Mouse (Mus musculus) hindbrain, embryonic 12.5 days (tissue): Measurements from ENCODE around the gene Spred2. TPM values are rescaled to one million over a fixed set of nuclear protein-coding genes. Genes with fewer than 3 reads are reported as not detected.
"Not testable (repeated sequence)": the region's sequence is repeated elsewhere in the genome, so short reads cannot be mapped to it uniquely, and the experiment has no call there.

ENCODE experiments used
- ATAC-seq: fragments of 200-750 bp; cut with Nextera tagmentation; 2 replicates; pipeline ENCODE4 v1.8.0; 2017; ENCODE audit warnings: moderate TSS enrichment; ENCODE audit not compliant: low FRiP score
- H3K27ac ChIP-seq: fragments of 300-500 bp; sonication (generic); 2 replicates; pipeline ENCODE4 v1.5.1; 2016; ENCODE audit warnings: mild to moderate bottlenecking
- H3K27me3 ChIP-seq: fragments of 300-500 bp; sonication (generic); 2 replicates; pipeline ENCODE4 v1.6.1; 2016; ENCODE audit warnings: mild to moderate bottlenecking
- H3K36me3 ChIP-seq: fragments of 300-500 bp; sonication (generic); 2 replicates; pipeline ENCODE4 v1.6.1; 2016; ENCODE audit warnings: mild to moderate bottlenecking
- H3K4me1 ChIP-seq: fragments of 300-500 bp; sonication (generic); 2 replicates; pipeline ENCODE4 v1.6.1; 2016
- H3K4me2 ChIP-seq: fragments of 300-500 bp; sonication (generic); replicated peaks from 2 replicates; pipeline ENCODE4 v1.6.1; 2016; ENCODE audit warnings: mild to moderate bottlenecking
- H3K4me3 ChIP-seq: fragments of 300-500 bp; sonication (generic); 2 replicates; pipeline ENCODE4 v1.5.1; 2016; ENCODE audit warnings: mild to moderate bottlenecking
- H3K9ac ChIP-seq: fragments of 300-500 bp; sonication (generic); 2 replicates; pipeline ENCODE4 v1.6.1; 2016; ENCODE audit warnings: mild to moderate bottlenecking, moderate library complexity
- H3K9me3 ChIP-seq: fragments of 300-500 bp; sonication (generic); replicated peaks from 2 replicates; pipeline ENCODE4 v1.6.1; 2016; ENCODE audit warnings: mild to moderate bottlenecking
- WGBS: fragments of 180-500 bp; shearing (Covaris S2); methylation state at CpG from one replicate; pipeline ENCODE4 v1.1.7; 2016; 5-methylcytosine and 5-hydroxymethylcytosine counted together
- polyA plus RNA-seq: library from polyadenylated mRNA; unstranded; fragments of >200 nt; fragmentation: Nextera tagmentation; extraction: Ambion mirVana; gene quantifications from 2 replicates; pipeline ENCODE4 v1.2.1, GENCODE M21; 2016

Gene Spred2
- polyA plus RNA-seq, 1 experiment from 2014 or later, result 6.8 TPM

GRCm38 (mm10) chr11:20020720-20021119 is 96.5 kb downstream of the Spred2 start:
- Histone ChIP-seq H3K9ac (no peak overlapping the region), H3K27ac (no peak overlapping the region), H3K27me3 (no peaks in the 10 kb centered on the region), H3K4me3 (no peak overlapping the region), H3K4me1 (no peaks in the 10 kb centered on the region), H3K36me3 (peaks cover 54% of the 10 kb centered on the region), H3K4me2 (no peak overlapping the region), H3K9me3 (peaks cover 35% of the 10 kb centered on the region)
- 98% methylated on average over 35 of the region's 35 CpGs for WGBS
- no peak for ATAC-seq

- Histone ChIP-seq H3K4me1 (no peaks in the 10 kb centered on the region), H3K9ac (no peak overlapping the region), H3K9me3 (peaks cover 35% of the 10 kb centered on the region), H3K27ac (no peak overlapping the region), H3K27me3 (no peaks in the 10 kb centered on the region), H3K4me3 (no peak overlapping the region), H3K36me3 (peaks cover 52% of the 10 kb centered on the region), H3K4me2 (no peak overlapping the region)
- WGBS, result 90% methylated on average over 2 of the region's 2 CpGs
- ATAC-seq, result no peak
Measured at GRCm38 (mm10) chr11:20022462-20022861, 98.3 kb downstream of the Spred2 start.

GRCm38 (mm10) chr11:20022911-20023482 is 98.8 kb downstream of the Spred2 start:
- WGBS, result 88% methylated on average over 14 of the region's 14 CpGs
- no peak overlapping the region for H3K4me3 ChIP-seq
- H3K4me2 ChIP-seq, result no peak overlapping the region
- H3K36me3 ChIP-seq, result peaks cover 48% of the 10 kb centered on the region
- H3K27me3 ChIP-seq, result no peaks in the 10 kb centered on the region
- H3K9ac ChIP-seq, result no peak overlapping the region
- H3K27ac ChIP-seq, result no peak overlapping the region
- ATAC-seq, result no peak
- H3K4me1 ChIP-seq, result no peaks in the 10 kb centered on the region
- peaks cover 34% of the 10 kb centered on the region for H3K9me3 ChIP-seq

GRCm38 (mm10) chr11:20025899-20026298 is 101.7 kb downstream of the Spred2 start:
- peaks cover 6% of the 10 kb centered on the region for H3K9me3 ChIP-seq
- H3K27ac ChIP-seq, result no peak overlapping the region
- no peak for ATAC-seq
- H3K4me2 ChIP-seq, result no peak overlapping the region
- no peak overlapping the region for H3K4me3 ChIP-seq
- no peaks in the 10 kb centered on the region for H3K4me1 ChIP-seq
- H3K27me3 ChIP-seq, result no peaks in the 10 kb centered on the region
- peaks cover 19% of the 10 kb centered on the region for H3K36me3 ChIP-seq
- H3K9ac ChIP-seq, result no peak overlapping the region
- 59% methylated on average over 11 of the region's 11 CpGs for WGBS

- no peaks in the 10 kb centered on the region for H3K4me1 ChIP-seq
- no peak for ATAC-seq
- no peak overlapping the region for H3K4me2 ChIP-seq
- H3K27ac ChIP-seq, result no peak overlapping the region
- no peak overlapping the region for H3K9ac ChIP-seq
- 83% methylated on average over 9 of the region's 9 CpGs for WGBS
- peaks cover 4% of the 10 kb centered on the region; the same call in 1 of the 2 replicates for H3K9me3 ChIP-seq
- no peaks in the 10 kb centered on the region for H3K27me3 ChIP-seq
- H3K36me3 ChIP-seq, result 0 out of 2 replicates have a peak, but pooled peaks cover 6% of the 10 kb centered on the region
- H3K4me3 ChIP-seq, result no peak overlapping the region
Measured at GRCm38 (mm10) chr11:20027719-20028118, 103.5 kb downstream of the Spred2 start.

- ATAC-seq, result no peak
- no peak overlapping the region for H3K4me3 ChIP-seq
- H3K4me2 ChIP-seq, result no peak overlapping the region
- H3K36me3 ChIP-seq, result 0 out of 2 replicates have a peak, but pooled peaks cover 3% of the 10 kb centered on the region
- no peaks in the 10 kb centered on the region for H3K4me1 ChIP-seq
- 86% methylated on average over 6 of the region's 6 CpGs for WGBS
- peaks cover 4% of the 10 kb centered on the region; the same call in 1 of the 2 replicates for H3K9me3 ChIP-seq
- no peak overlapping the region for H3K9ac ChIP-seq
- H3K27me3 ChIP-seq, result no peaks in the 10 kb centered on the region
- no peak overlapping the region for H3K27ac ChIP-seq
Measured at GRCm38 (mm10) chr11:20028396-20028795, 104.2 kb downstream of the Spred2 start.

GRCm38 (mm10) chr11:20029014-20029413 is 104.8 kb downstream of the Spred2 start:
- no peak overlapping the region for H3K9ac ChIP-seq
- H3K36me3 ChIP-seq, result 0 out of 2 replicates have a peak, but pooled peaks cover 3% of the 10 kb centered on the region
- ATAC-seq, result no peak
- H3K27ac ChIP-seq, result no peak overlapping the region
- H3K4me1 ChIP-seq, result no peaks in the 10 kb centered on the region
- H3K4me3 ChIP-seq, result no peak overlapping the region
- 95% methylated on average over 4 of the region's 4 CpGs for WGBS
- peaks cover 4% of the 10 kb centered on the region; the same call in 1 of the 2 replicates for H3K9me3 ChIP-seq
- no peaks in the 10 kb centered on the region for H3K27me3 ChIP-seq
- no peak overlapping the region for H3K4me2 ChIP-seq

GRCm38 (mm10) chr11:20030973-20031372 is 106.8 kb downstream of the Spred2 start:
- not testable (repeated sequence) for H3K4me1 ChIP-seq, H3K9ac ChIP-seq, H3K9me3 ChIP-seq, H3K36me3 ChIP-seq, ATAC-seq, H3K4me3 ChIP-seq, H3K4me2 ChIP-seq, H3K27ac ChIP-seq, H3K27me3 ChIP-seq
- WGBS, result 88% methylated on average over 5 of the region's 5 CpGs

GRCm38 (mm10) chr11:20031536-20031935 is 107.4 kb downstream of the Spred2 start:
- Histone ChIP-seq H3K27me3 (no peaks in the 10 kb centered on the region), H3K9ac (no peak overlapping the region), H3K9me3 (peaks cover 4% of the 10 kb centered on the region; the same call in 1 of the 2 replicates), H3K36me3 (no peaks in the 10 kb centered on the region), H3K27ac (no peak overlapping the region), H3K4me3 (no peak overlapping the region), H3K4me2 (no peak overlapping the region), H3K4me1 (no peaks in the 10 kb centered on the region; the same call in 1 of the 2 replicates)
- 33% methylated on average over 8 of the region's 8 CpGs for WGBS
- ATAC-seq, result no peak

- no peak overlapping the region for H3K4me3 ChIP-seq
- 81% methylated on average over 6 of the region's 6 CpGs for WGBS
- no peak overlapping the region for H3K4me2 ChIP-seq
Measured at GRCm38 (mm10) chr11:20033541-20034160, 109.5 kb downstream of the Spred2 start.

GRCm38 (mm10) chr11:20034337-20034947 is 110.3 kb downstream of the Spred2 start:
- Histone ChIP-seq H3K36me3 (no peaks in the 10 kb centered on the region), H3K4me3 (no peak overlapping the region), H3K27me3 (no peaks in the 10 kb centered on the region), H3K27ac (no peak overlapping the region), H3K9me3 (peaks cover 4% of the 10 kb centered on the region; the same call in 1 of the 2 replicates), H3K9ac (no peak overlapping the region), H3K4me2 (no peak overlapping the region), H3K4me1 (peaks cover 8% of the 10 kb centered on the region)
- ATAC-seq, result no peak
- 70% methylated on average over 14 of the region's 14 CpGs for WGBS

More at GRCm38 (mm10) chr11:20033541-20034160, 109.5 kb downstream of the Spred2 start:
- no peaks in the 10 kb centered on the region for H3K27me3 ChIP-seq
- H3K9me3 ChIP-seq, result peaks cover 4% of the 10 kb centered on the region; the same call in 1 of the 2 replicates
- H3K4me1 ChIP-seq, result peaks cover 4% of the 10 kb centered on the region; the same call in 1 of the 2 replicates
- no peaks in the 10 kb centered on the region for H3K36me3 ChIP-seq
- H3K27ac ChIP-seq, result no peak overlapping the region
- no peak overlapping the region for H3K9ac ChIP-seq
- ATAC-seq, result no peak

GRCm38 (mm10) chr11:20035343-20035928 is 111.3 kb downstream of the Spred2 start:
- Histone ChIP-seq H3K27ac (no peak overlapping the region), H3K36me3 (no peaks in the 10 kb centered on the region), H3K9me3 (peaks cover 4% of the 10 kb centered on the region; the same call in 1 of the 2 replicates), H3K9ac (no peak overlapping the region), H3K27me3 (no peaks in the 10 kb centered on the region), H3K4me3 (no peak overlapping the region), H3K4me1 (peaks cover 8% of the 10 kb centered on the region), H3K4me2 (no peak overlapping the region)
- 0 out of 2 replicates have a peak, but pooled peaks have one; percentile 6 for ATAC-seq
- 66% methylated on average over 11 of the region's 11 CpGs for WGBS
